Mouse (Mus musculus) kidney, adult 2 months (tissue): Measurements from ENCODE around the gene Tex10.

Experiments used
- CTCF ChIP-seq: fragments of 200-500 bp; conservative IDR thresholded peaks from 2 replicates; pipeline ENCODE4 v1.5.1; 2011; ENCODE audit warnings: low read depth, mild to moderate bottlenecking, control low read depth, low read length, moderate library complexity, mixed read lengths; ENCODE audit not compliant: insufficient read depth, insufficient read length
- POLR2A ChIP-seq: fragments of 200-500 bp; IDR thresholded peaks from one replicate; pipeline ENCODE4 v1.6.1; 2011; ENCODE audit warnings: low read depth, low read length, control low read depth

DNA sequence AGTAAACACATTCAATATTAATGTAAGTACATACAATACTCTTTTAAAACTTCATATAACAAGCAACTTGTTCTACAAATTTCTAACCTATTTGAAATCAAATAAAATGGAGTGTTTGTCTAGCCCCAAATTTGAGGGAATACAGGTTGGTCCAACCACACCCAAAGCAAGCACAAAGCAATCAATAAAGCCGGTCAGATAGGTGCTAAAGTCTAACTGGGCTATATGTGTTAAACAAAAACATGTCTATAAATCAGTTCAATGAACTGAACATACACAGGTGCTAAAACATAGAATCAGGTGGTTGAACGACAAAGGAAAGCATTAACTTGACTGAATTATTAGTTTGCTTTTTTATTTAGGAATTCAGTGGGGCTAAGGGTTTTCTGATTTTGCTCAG is 45.2 kb downstream of the Tex10 start:
- TF ChIP-seq CTCF (no peak), POLR2A (no peak)
